Mouse (Mus musculus) olfactory bulb, adult 2 months (tissue): ENCODE data around the gene Osgepl1.

Experiments
- CTCF ChIP-seq: fragments of 200-500 bp; IDR thresholded peaks from 2 replicates; pipeline ENCODE4 v1.5.1; 2012; ENCODE audit warnings: low read depth, mild to moderate bottlenecking, low read length, moderate library complexity; ENCODE audit not compliant: insufficient read depth
- POLR2A ChIP-seq: fragments of 200-500 bp; IDR thresholded peaks from 2 replicates; pipeline ENCODE4 v1.6.1; 2012; ENCODE audit warnings: mild to moderate bottlenecking, low read depth, low read length, moderate library complexity; ENCODE audit not compliant: insufficient read depth

- no peak for TF ChIP-seq CTCF
- no peak for TF ChIP-seq POLR2A
Measured at GRCm38 (mm10) chr1:53324827-53325494, 11.5 kb downstream of the Osgepl1 start.
